Mouse (Mus musculus) hindbrain, postnatal 0 days (tissue): ENCODE data around the gene Vps8. TPM values are rescaled to one million over a fixed set of nuclear protein-coding genes. Genes with fewer than 3 reads are reported as not detected.
A peak's percentile ranks its signal among the peaks of the same experiment; 100 is the strongest.

Experiments
- ATAC-seq: fragments of 200-750 bp; cut with Nextera tagmentation; 2 replicates; pipeline ENCODE4 v1.8.0; 2017; ENCODE audit warnings: mild to moderate bottlenecking, moderate TSS enrichment, moderate library complexity
- DNase-seq: peaks from one replicate; pipeline ENCODE4 v3.0.0-alpha.2; 2015; ENCODE audit warnings: low spot score
- H3K27ac ChIP-seq: fragments of 300-500 bp; sonication (generic); 2 replicates; pipeline ENCODE4 v1.5.1; 2014; ENCODE audit warnings: mild to moderate bottlenecking
- H3K27me3 ChIP-seq: fragments of 300-500 bp; sonication (generic); 2 replicates; pipeline ENCODE4 v1.6.1; 2014; ENCODE audit warnings: low read length, mixed read lengths; ENCODE audit not compliant: insufficient read depth
- H3K36me3 ChIP-seq: fragments of 300-500 bp; sonication (generic); 2 replicates; pipeline ENCODE4 v1.6.1; 2014; ENCODE audit warnings: low read length, mixed read lengths; ENCODE audit not compliant: insufficient read depth
- H3K4me1 ChIP-seq: fragments of 300-500 bp; sonication (generic); 2 replicates; pipeline ENCODE4 v1.6.1; 2014; ENCODE audit warnings: antibody characterized with exemption, low read length, mixed read lengths; ENCODE audit not compliant: insufficient read depth
- H3K4me2 ChIP-seq: fragments of 300-500 bp; sonication (generic); 2 replicates; pipeline ENCODE4 v1.6.1; 2014; ENCODE audit warnings: low read depth, mild to moderate bottlenecking, low read length, moderate library complexity, mixed read lengths
- H3K4me3 ChIP-seq: fragments of 300-500 bp; sonication (generic); 2 replicates; pipeline ENCODE4 v1.5.1; 2014; ENCODE audit warnings: low read length
- H3K9ac ChIP-seq: fragments of 300-500 bp; sonication (generic); replicated peaks from 2 replicates; pipeline ENCODE4 v1.6.1; 2014; ENCODE audit warnings: mild to moderate bottlenecking, low read length, moderate library complexity, mixed read lengths
- H3K9me3 ChIP-seq: fragments of 300-500 bp; sonication (generic); 2 replicates; pipeline ENCODE4 v1.6.1; 2016; ENCODE audit warnings: low read length, mixed read lengths
- CTCF ChIP-seq: IDR thresholded peaks from 2 replicates; pipeline ENCODE4 v1.5.1; 2016; ENCODE audit warnings: antibody characterized with exemption, control low read depth, low read depth
- WGBS: fragments of 180-500 bp; shearing (Covaris S2); extraction: QIAGEN DNeasy Blood & Tissue Kit; methylation state at CpG from one replicate; pipeline ENCODE4 v1.1.7; 2014; 5-methylcytosine and 5-hydroxymethylcytosine counted together
- polyA plus RNA-seq: library from polyadenylated mRNA; unstranded; fragments of >200 nt; fragmentation: Nextera tagmentation; extraction: Ambion mirVana; gene quantifications from 2 replicates; pipeline ENCODE4 v1.2.1, GENCODE M21; 2015
- total RNA-seq: library from RNA; depleted of rRNA; stranded (reverse); fragments of >200 nt; gene quantifications from 2 replicates; pipeline ENCODE4 v1.2.3, GENCODE M21; 2014

Gene Vps8
- total and polyA plus RNA-seq, 2 experiments from 2014 or later = 21.2 to 39.9 TPM

DNA sequence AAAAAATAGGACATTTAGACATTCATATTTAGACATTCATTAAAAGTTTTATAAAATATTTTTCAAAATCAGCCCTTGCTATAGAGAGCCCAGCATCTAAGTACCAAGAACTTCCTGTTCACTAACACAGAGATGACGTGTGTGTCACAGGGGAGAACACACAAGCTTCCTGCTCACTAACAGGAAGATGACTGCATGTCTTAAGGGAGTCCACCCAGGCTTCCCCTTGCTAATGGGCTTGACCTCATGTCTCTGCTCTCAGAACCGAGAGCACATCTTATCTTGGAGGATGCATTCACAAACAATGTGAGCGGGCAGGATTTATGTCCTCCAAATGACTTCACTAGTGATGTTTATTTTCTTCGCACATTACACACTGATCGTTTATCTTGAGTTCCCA lies 167.9 kb downstream of the Vps8 start:
- Histone ChIP-seq H3K4me2 (no peak overlapping the region), H3K27ac (no peak overlapping the region), H3K36me3 (no peaks in the 10 kb centered on the region), H3K4me1 (no peaks in the 10 kb centered on the region), H3K4me3 (no peak overlapping the region), H3K9me3 (no peaks in the 10 kb centered on the region), H3K9ac (no peak overlapping the region), H3K27me3 (no peaks in the 10 kb centered on the region)
- no peak for ATAC-seq
- TF ChIP-seq CTCF = no peak
- WGBS = 75% methylated on average over 5 of the region's 5 CpGs
- DNase-seq = no peak

- no peak for ATAC-seq
- Histone ChIP-seq H3K4me2 (no peak overlapping the region), H3K9ac (no peak overlapping the region), H3K27ac (no peak overlapping the region), H3K36me3 (no peaks in the 10 kb centered on the region), H3K27me3 (no peaks in the 10 kb centered on the region), H3K4me3 (no peak overlapping the region), H3K9me3 (no peaks in the 10 kb centered on the region), H3K4me1 (no peaks in the 10 kb centered on the region)
- no peak for TF ChIP-seq CTCF
- WGBS = 87% methylated on average over 2 of the region's 2 CpGs
- DNase-seq = no peak
Measured at GRCm38 (mm10) chr16:21591511-21591910, 168.6 kb downstream of the Vps8 start.

DNA sequence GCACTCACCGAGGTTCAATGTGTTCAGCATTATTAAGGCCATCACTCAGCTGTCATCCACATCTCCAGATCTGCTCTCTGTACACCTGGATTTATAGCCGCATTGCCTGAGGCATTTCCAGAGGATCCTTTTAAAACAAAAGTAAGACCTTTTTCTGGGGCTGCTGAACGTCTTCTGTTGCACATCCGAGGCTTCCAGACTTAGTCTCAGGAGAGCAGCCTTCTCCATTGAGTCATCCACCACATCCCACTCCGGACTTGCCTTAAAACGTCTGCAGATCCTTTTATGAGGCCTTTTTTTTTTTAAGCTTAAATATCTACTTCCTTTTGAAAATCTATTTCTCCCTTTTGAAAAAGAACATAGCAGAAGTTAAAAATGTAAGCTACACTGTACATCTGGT lies 172.6 kb downstream of the Vps8 start:
- Histone ChIP-seq H3K4me2 (no peak overlapping the region), H3K27me3 (no peaks in the 10 kb centered on the region), H3K9me3 (no peaks in the 10 kb centered on the region), H3K9ac (no peak overlapping the region), H3K36me3 (no peaks in the 10 kb centered on the region), H3K27ac (no peak overlapping the region), H3K4me1 (no peaks in the 10 kb centered on the region), H3K4me3 (no peak overlapping the region)
- ATAC-seq (no peak), DNase-seq (no peak)
- TF ChIP-seq CTCF = no peak
- 79% methylated on average over 6 of the region's 6 CpGs for WGBS

- Histone ChIP-seq H3K4me2 (no peak overlapping the region), H3K27me3 (no peaks in the 10 kb centered on the region), H3K4me1 (0 out of 2 replicates have a peak, but pooled peaks cover 10% of the 10 kb centered on the region), H3K36me3 (no peaks in the 10 kb centered on the region), H3K9ac (no peak overlapping the region), H3K9me3 (no peaks in the 10 kb centered on the region), H3K27ac (no peak overlapping the region), H3K4me3 (no peak overlapping the region)
- WGBS = 91% methylated on average over 6 of the region's 6 CpGs
- no peak for ATAC-seq
- DNase-seq = no peak
- TF ChIP-seq CTCF = no peak
Measured at GRCm38 (mm10) chr16:21604354-21604753, 181.4 kb downstream of the Vps8 start.

- Histone ChIP-seq H3K4me3 (no peak overlapping the region), H3K36me3 (no peaks in the 10 kb centered on the region), H3K9ac (no peak overlapping the region), H3K27me3 (no peaks in the 10 kb centered on the region), H3K4me2 (no peak overlapping the region), H3K27ac (no peak overlapping the region), H3K4me1 (0 out of 2 replicates have a peak, but pooled peaks cover 10% of the 10 kb centered on the region), H3K9me3 (no peaks in the 10 kb centered on the region)
- WGBS = 77% methylated on average over 6 of the region's 6 CpGs
- no peak for TF ChIP-seq CTCF
- DNase-seq (no peak), ATAC-seq (no peak)
Measured at GRCm38 (mm10) chr16:21606249-21607020, 183.5 kb downstream of the Vps8 start.

DNA sequence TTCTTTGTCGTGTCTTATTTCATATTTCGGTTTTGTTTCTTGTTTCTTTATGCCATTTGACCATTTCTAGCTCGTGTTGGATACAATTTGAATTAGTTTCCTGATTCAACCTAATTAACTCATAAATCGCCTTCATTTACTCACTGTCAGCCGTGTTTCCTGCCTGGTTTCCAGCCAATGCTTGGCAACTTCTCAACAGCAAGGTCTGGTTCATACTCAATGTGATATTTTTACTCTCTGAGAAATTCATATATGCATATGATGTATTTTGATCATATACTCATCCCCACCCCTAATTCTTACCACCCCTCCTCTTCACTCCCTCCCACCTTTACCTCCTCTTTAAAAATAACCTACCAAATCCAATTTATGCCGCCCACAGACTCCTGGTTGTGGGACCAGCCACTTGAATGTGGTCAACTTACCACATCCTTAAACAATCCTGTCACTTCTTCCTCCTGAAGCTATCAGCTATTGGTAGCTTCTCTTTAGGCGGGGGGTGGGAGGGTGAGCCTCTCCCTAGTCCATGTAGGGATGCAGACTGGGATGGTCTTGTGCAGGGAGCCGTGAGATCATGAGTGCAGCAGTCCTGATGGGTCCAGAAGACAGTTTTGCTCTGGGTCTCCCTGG lies 184.2 kb downstream of the Vps8 start:
- no peak for DNase-seq

GRCm38 (mm10) chr16:21607651-21608040 lies 184.7 kb downstream of the Vps8 start:
- H3K4me3 ChIP-seq = no peak overlapping the region
- DNase-seq (no peak), ATAC-seq (no peak)
- no peaks in the 10 kb centered on the region for H3K36me3 ChIP-seq
- 0 out of 2 replicates have a peak, but pooled peaks cover 10% of the 10 kb centered on the region for H3K4me1 ChIP-seq
- TF ChIP-seq CTCF = no peak
- WGBS = 67% methylated on average over 5 of the region's 5 CpGs
- H3K4me2 ChIP-seq = no peak overlapping the region
- no peak overlapping the region for H3K9ac ChIP-seq
- H3K27me3 ChIP-seq = no peaks in the 10 kb centered on the region
- H3K9me3 ChIP-seq = no peaks in the 10 kb centered on the region
- peak overlapping the region; percentile 60; the same call in 1 of the 2 replicates for H3K27ac ChIP-seq

More for the DNA sequence above, 184.2 kb downstream of the Vps8 start:
- no peak overlapping the region for H3K4me2 ChIP-seq
- H3K36me3 ChIP-seq = no peaks in the 10 kb centered on the region
- WGBS = 64% methylated on average over 8 of the region's 8 CpGs
- H3K4me1 ChIP-seq = 0 out of 2 replicates have a peak, but pooled peaks cover 10% of the 10 kb centered on the region
- H3K4me3 ChIP-seq = no peak overlapping the region
- no peak for TF ChIP-seq CTCF
- H3K27me3 ChIP-seq = no peaks in the 10 kb centered on the region
- no peak overlapping the region for H3K27ac ChIP-seq
- H3K9ac ChIP-seq = no peak overlapping the region
- no peak for ATAC-seq
- H3K9me3 ChIP-seq = no peaks in the 10 kb centered on the region
